Mouse (Mus musculus) heart, adult 2 months (tissue): Measurements from ENCODE around the gene Slc24a3. TPM values are rescaled to one million over a fixed set of nuclear protein-coding genes. Genes with fewer than 3 reads are reported as not detected.

ENCODE experiments used
- DNase-seq, 2 experiments: peaks; one replicate each; pipeline ENCODE4 v3.0.0; 2021
- H3K27ac ChIP-seq: fragments of 200-600 bp; 2 replicates; pipeline ENCODE4 v1.8.1; 2022
- H3K27me3 ChIP-seq: fragments of 200-500 bp; 2 replicates; pipeline ENCODE4 v1.6.1; 2012; ENCODE audit warnings: mild to moderate bottlenecking, low read length, inconsistent platforms, mixed read lengths; ENCODE audit not compliant: control insufficient read depth, insufficient read depth
- H3K36me3 ChIP-seq: fragments of 200-500 bp; 2 replicates; pipeline ENCODE4 v1.6.1; 2012; ENCODE audit warnings: low read length, inconsistent platforms; ENCODE audit not compliant: control insufficient read depth, insufficient read depth
- H3K4me1 ChIP-seq: fragments of 200-500 bp; 2 replicates; pipeline ENCODE4 v1.6.1; 2011; ENCODE audit warnings: low read length; ENCODE audit not compliant: control insufficient read depth, insufficient read depth
- H3K4me3 ChIP-seq: fragments of 200-600 bp; 2 replicates; pipeline ENCODE4 v1.8.1; 2022
- H3K79me2 ChIP-seq: fragments of 200-500 bp; replicated peaks from 2 replicates; pipeline ENCODE4 v1.6.1; 2012; ENCODE audit warnings: mild to moderate bottlenecking, inconsistent platforms, low read length, moderate library complexity, mixed read lengths; ENCODE audit not compliant: control insufficient read depth, insufficient read depth
- H3K9ac ChIP-seq: fragments of 200-500 bp; 2 replicates; pipeline ENCODE4 v1.6.1; 2012; ENCODE audit warnings: low read depth, mild to moderate bottlenecking, control low read depth, inconsistent platforms, low read length, mixed read lengths
- CTCF ChIP-seq: fragments of 200-600 bp; IDR thresholded peaks from 2 replicates; pipeline ENCODE4 v1.8.1; 2022; ENCODE audit warnings: antibody characterized with exemption, mild to moderate bottlenecking, moderate library complexity
- EP300 ChIP-seq: fragments of 200-500 bp; IDR thresholded peaks from 2 replicates; pipeline ENCODE4 v1.6.1; 2011; ENCODE audit warnings: low read depth, low read length, control low read depth; ENCODE audit not compliant: insufficient read depth
- POLR2A ChIP-seq: fragments of 200-500 bp; IDR thresholded peaks from 2 replicates; pipeline ENCODE4 v1.6.1; 2011; ENCODE audit warnings: mild to moderate bottlenecking, low read depth, low read length, control low read depth; ENCODE audit not compliant: insufficient read depth
- WGBS: fragments of 180-500 bp; shearing (Covaris S2); methylation state at CpG from one replicate; pipeline ENCODE4 v1.1.7; 2018; 5-methylcytosine and 5-hydroxymethylcytosine counted together
- intact Hi-C: fragments of 180-260 bp; cut with DNase I; formaldehyde crosslinking; loops from one replicate; pipeline ENCODE4 v1.15.1; 2025
- polyA plus RNA-seq: library from polyadenylated mRNA; depleted of rRNA; stranded (reverse); fragments of >200 nt; gene quantifications from 2 replicates; pipeline ENCODE4 v1.2.3, GENCODE M21; 2012
- total RNA-seq, 2 experiments: library from RNA; stranded (reverse); gene quantifications; 2 replicates each; pipeline ENCODE4 v1.2.3; 2021

Slc24a3 gene
- total and polyA plus RNA-seq, 3 experiments = 2.7 to 3.6 (median 2.8) TPM

DNA sequence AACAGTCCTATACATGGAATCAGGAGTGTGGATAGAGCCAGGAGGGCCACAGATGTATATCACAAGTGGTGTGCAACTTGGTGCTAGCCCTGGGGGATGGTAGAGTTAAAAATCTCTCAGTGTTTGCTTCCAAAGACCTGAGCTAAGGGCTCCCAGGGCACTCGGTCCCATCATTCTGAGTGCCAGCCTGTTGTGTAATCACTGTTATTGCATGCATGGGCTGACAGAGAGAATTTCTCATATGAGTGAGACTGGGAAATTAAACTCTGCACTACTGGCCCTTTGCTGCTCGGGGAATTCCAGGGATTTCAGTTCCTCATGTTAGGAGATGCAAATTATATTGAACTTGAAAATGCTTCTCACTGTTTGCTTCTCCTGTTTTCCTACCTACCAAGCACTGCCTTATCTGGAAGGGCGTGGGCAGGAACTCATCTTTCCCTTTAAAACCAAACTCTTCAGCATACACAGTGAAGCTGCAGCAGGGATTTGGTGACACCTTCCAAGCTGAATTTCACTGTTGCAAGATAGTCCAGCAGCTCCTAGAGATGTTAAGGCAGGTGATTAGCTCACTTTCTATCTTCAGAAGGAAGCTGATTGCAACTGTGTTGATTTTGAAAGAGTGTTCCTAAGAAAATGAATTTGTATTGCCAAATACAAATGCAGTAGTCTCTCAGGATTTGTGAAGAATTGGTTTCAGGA, 426.2 kb downstream of the Slc24a3 start:
- Histone ChIP-seq H3K4me1 (no peaks in the 10 kb centered on the region), H3K79me2 (no peaks in the 10 kb centered on the region), H3K27me3 (no peaks in the 10 kb centered on the region), H3K4me3 (no peak overlapping the region), H3K36me3 (no peaks in the 10 kb centered on the region), H3K9ac (no peak overlapping the region), H3K27ac (no peak overlapping the region)
- 74% methylated on average over 3 of the region's 3 CpGs for WGBS
- TF ChIP-seq CTCF (no peak), POLR2A (no peak), EP300 (no peak)
- intact Hi-C loops = no loop called here
- no peak for DNase-seq

DNA sequence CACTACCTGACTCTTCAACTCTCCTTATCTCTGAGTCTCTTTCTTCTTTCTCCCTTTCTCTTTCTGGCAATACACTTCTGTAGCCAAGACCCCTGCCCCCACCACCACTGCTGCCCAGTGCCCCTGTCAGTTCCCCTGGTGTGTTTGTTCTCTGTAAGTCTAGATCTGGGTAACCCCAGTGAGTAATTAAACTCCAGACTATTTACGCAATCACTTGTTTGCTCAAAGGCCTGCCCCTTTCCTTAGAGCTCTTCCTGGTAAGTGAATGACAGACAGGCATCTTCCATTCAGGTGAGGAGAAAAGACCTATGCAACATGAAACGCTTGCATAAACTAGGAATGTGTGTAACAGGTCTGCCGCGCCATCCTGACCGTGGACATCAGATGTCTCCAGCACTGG, 430.3 kb downstream of the Slc24a3 start:
- no peak overlapping the region for H3K27ac ChIP-seq
- TF ChIP-seq POLR2A (no peak), CTCF (no peak), EP300 (no peak)
- WGBS = 89% methylated on average over 5 of the region's 5 CpGs
- H3K27me3 ChIP-seq = no peaks in the 10 kb centered on the region
- H3K4me3 ChIP-seq = no peak overlapping the region
- no peak overlapping the region for H3K9ac ChIP-seq
- intact Hi-C loops = no loop called here
- H3K36me3 ChIP-seq = no peaks in the 10 kb centered on the region
- no peaks in the 10 kb centered on the region for H3K4me1 ChIP-seq
- DNase-seq = no peak
- no peaks in the 10 kb centered on the region for H3K79me2 ChIP-seq

DNA sequence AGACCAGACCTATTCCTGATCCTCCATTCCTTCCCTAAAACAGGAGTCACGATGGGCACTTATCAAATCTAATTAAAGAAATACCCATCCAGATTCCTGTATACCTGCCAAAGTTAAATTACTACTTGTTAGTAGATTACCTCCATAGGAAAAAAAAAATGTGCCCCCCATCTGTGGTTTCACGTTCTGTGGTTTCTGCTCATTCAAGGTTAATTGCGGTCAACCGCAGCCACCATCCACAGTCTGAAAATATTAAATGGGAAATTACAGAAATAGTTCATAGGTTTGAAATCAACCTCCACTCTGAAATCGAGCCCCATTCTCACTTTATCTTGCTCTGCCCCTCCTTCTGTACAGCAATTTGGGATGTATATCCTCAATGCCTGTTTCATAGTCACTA, 440.3 kb downstream of the Slc24a3 start:
- H3K4me3 ChIP-seq = no peak overlapping the region
- H3K36me3 ChIP-seq = no peaks in the 10 kb centered on the region
- H3K9ac ChIP-seq = no peak overlapping the region
- no peaks in the 10 kb centered on the region for H3K4me1 ChIP-seq
- WGBS = 80% methylated on average over 5 of the region's 5 CpGs
- no peak overlapping the region for H3K27ac ChIP-seq
- TF ChIP-seq CTCF (no peak), POLR2A (no peak), EP300 (no peak)
- H3K27me3 ChIP-seq = no peaks in the 10 kb centered on the region
- no peak for DNase-seq
- no peaks in the 10 kb centered on the region for H3K79me2 ChIP-seq
- intact Hi-C loops = no loop called here

DNA sequence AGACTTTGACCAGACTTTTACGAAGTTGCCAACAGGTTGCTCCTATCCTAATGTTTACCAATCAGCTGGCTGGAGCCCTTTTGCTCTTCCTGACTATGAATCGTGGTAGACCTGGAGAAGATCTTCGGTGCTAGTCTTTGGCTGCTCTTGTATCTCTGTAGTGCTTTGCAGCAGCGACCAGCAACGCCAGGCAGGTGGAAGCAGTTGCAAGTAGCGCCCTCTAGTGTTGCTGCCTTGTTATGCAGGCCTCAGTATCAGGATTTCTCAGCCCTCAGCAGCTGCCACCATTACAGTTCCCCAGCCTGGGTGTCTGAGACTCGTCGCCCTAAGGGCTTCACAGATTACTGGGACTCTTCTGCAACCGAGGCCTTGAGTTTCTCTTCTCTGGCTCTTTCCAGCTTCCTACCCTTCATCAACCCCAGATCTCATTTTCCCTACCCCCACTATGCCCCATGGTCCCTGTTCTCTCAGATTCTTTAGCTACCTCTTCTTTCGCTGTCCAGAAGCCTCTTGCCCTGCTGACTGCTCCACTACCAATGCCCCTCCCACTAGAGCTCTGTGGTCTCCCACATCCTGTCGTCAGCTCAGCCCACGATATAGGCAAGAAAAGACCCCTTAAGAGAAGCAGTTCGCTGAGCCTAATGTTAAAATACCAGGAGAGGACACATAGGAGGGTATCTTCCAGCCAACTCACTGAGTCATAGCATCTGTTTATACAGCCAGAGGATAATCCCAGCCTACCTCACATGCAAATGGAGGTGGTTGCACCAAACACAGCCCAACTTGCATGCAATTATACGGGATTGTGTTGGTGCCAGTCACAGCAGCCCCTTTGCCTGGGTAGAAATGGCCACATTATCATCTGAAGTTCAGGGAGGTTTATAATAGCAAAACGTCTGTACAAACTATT, 443.5 kb downstream of the Slc24a3 start:
- intact Hi-C loops = no loop called here
- H3K27me3 ChIP-seq = no peaks in the 10 kb centered on the region
- TF ChIP-seq CTCF (peak; percentile 76), POLR2A (no peak), EP300 (no peak)
- H3K9ac ChIP-seq = no peak overlapping the region
- no peak overlapping the region for H3K27ac ChIP-seq
- WGBS = 44% methylated on average over 15 of the region's 15 CpGs
- peak; percentile 15 to 37 for DNase-seq
- H3K4me1 ChIP-seq = no peaks in the 10 kb centered on the region
- no peaks in the 10 kb centered on the region for H3K36me3 ChIP-seq
- no peak overlapping the region for H3K4me3 ChIP-seq
- H3K79me2 ChIP-seq = no peaks in the 10 kb centered on the region

DNA sequence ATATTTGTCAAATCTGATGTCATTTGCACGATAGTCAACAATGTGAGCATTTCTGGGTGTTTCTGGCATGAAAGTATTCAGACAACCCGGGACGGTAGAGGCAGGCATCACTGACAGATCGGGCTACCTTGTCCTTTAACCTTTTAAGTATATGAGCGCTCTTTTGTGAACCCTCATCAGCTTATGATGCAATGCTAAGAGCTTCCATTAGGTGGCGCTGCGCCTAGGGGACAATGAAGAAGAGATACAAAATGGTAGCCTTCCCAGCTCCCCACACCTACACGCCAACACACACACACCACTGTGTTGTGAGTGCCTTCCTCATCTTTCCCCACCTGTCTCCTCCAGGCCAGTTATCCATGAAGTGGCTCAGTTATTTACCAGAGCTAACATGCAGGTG, 445.4 kb downstream of the Slc24a3 start:
- no peaks in the 10 kb centered on the region for H3K4me1 ChIP-seq
- no peaks in the 10 kb centered on the region for H3K36me3 ChIP-seq
- intact Hi-C loops = no loop called here
- TF ChIP-seq POLR2A (no peak), EP300 (no peak), CTCF (peak; percentile 42)
- 64% methylated on average over 8 of the region's 8 CpGs for WGBS
- no peak for DNase-seq
- H3K9ac ChIP-seq = no peak overlapping the region
- H3K4me3 ChIP-seq = no peak overlapping the region
- no peak overlapping the region for H3K27ac ChIP-seq
- H3K27me3 ChIP-seq = no peaks in the 10 kb centered on the region
- H3K79me2 ChIP-seq = no peaks in the 10 kb centered on the region

DNA sequence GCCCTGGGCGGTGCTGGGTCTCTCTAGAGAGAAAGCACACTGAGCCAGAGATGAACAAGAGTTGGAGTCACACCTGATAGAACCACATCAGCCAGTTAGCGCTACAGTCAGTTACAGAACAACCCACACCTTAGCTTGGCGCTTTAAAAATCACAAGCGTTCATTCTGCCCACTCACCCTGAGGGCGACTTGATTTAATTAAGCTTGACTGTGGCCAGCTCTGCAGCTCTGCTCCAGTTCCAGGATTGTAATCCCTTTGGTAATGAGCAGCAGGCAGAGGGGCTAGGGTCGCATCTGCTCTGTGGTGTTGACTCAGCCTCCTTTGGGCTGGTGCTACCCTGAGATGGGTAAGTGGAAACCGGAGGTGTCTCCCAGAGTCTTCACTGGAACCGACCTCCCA, 446.2 kb downstream of the Slc24a3 start:
- DNase-seq = no peak
- no peaks in the 10 kb centered on the region for H3K27me3 ChIP-seq
- intact Hi-C loops = no loop called here
- no peaks in the 10 kb centered on the region for H3K79me2 ChIP-seq
- no peaks in the 10 kb centered on the region for H3K36me3 ChIP-seq
- no peaks in the 10 kb centered on the region for H3K4me1 ChIP-seq
- H3K9ac ChIP-seq = no peak overlapping the region
- H3K27ac ChIP-seq = no peak overlapping the region
- TF ChIP-seq EP300 (no peak), POLR2A (no peak), CTCF (no peak)
- H3K4me3 ChIP-seq = no peak overlapping the region
- WGBS = 90% methylated on average over 8 of the region's 8 CpGs
